Mouse (Mus musculus) right cerebral cortex, postnatal 14 days (tissue): ENCODE results near the gene Usp6nl.

Experiments used
- DNase-seq: peaks from one replicate; pipeline ENCODE4 v3.0.0; 2022

Gene Usp6nl

DNA sequence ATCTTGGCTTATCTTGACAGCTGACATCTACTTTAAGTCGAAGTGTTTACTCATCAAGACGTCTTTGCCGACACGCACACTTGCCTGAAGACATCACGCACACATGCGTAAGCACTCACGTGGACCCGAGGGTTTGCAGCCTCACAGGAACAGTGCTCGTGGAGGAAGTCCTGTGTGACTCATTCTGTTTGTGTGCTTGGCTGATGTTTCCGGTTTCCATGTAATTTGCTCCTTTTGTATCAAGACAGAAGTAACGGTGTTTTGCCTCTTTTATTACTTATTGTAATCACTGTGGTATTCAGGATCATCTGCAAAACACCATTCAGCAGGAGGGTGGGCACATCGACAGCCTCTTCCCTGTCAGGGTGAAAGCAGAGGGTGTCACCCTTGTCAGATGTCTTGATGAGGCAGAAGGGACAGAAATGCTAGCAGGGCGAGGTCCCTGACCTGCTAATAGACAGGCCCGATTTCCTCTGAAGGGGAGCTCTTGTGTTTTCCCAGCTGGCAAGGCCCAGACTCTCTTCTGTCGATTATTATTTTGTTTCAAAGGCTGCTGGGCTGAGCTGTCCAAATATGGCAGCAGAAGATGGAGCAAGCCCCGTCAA lies 156.0 kb downstream of the Usp6nl start:
- DNase-seq, result no peak

DNA sequence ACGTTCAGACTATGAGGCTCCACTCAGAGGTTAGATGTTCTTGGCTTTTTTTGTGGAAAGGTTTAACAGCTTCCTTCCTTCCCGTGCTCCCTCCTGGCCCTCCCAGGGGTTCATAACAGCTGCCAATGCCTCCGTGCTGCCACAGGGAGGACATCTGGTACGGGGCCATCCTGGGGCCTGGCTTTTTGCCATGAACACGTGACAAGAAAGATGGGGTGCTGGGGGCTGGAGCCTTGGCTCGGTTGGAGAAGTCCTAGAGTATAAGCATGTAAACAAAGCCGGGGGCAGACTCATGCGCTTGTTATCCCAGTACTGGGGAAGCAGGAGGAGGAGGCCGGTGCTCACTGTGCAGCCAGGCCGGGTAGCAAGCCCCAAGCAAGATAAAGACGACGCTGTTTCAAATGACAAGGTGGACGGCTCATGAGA lies 156.5 kb downstream of the Usp6nl start:
- DNase-seq, result no peak

DNA sequence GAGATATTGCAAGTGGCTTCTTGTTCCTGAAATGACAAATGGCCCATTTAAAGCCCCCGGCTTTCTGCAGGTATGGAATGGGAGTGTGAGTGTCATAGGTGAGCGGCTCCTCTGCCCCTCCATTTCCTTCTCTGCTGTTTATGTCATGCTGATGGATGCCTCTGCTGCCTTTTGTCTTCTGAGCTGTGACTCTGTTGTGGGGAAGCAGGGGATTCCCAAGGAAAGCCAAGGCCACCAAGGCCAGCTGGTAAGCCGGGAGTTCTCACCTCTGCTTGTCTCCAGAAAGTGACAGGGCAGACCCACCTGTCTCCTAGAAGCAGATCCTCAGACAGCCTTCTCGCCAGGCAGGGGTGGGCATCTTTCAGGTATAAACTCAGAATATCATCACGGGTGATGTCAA lies 157.2 kb downstream of the Usp6nl start:
- DNase-seq, result no peak

DNA sequence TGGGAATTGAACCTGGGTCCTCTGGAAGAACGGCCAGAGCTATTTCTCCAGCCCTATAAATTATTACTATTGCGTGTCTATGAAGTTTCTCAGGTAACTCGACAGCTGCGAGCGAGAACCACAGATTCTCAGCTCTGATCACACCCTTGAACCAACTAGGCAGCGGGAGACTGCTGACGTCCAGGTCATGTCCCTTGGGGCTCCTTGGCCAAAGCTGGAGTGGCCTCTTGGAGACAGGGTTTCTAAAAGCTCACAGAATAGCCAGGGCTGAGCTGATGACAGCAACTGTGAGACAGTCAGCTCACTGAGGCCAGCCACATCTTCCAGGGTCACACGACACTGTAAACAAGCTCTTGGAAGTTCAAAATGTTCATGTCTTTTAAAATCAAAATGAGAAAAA lies 159.5 kb downstream of the Usp6nl start:
- no peak for DNase-seq

DNA sequence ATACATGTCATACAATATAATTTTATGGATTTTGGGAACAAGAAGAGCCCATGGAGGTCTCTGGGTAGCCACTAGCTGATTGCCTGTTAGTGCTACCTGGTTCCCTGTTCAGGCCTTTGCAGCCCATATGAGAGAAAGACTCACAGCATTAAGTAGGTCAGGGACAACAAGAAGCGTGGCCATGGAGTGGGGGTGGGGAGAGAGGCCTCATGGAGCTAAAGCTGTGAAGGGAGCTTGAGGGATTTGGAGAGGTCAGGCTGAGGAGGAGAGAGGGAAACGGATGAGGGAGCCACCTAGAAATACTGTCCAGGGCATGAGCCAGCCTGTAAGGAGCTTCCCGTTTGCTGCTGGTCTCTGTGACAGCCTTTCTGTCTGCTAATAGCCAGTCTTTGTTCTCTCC lies 159.9 kb downstream of the Usp6nl start:
- no peak for DNase-seq

DNA sequence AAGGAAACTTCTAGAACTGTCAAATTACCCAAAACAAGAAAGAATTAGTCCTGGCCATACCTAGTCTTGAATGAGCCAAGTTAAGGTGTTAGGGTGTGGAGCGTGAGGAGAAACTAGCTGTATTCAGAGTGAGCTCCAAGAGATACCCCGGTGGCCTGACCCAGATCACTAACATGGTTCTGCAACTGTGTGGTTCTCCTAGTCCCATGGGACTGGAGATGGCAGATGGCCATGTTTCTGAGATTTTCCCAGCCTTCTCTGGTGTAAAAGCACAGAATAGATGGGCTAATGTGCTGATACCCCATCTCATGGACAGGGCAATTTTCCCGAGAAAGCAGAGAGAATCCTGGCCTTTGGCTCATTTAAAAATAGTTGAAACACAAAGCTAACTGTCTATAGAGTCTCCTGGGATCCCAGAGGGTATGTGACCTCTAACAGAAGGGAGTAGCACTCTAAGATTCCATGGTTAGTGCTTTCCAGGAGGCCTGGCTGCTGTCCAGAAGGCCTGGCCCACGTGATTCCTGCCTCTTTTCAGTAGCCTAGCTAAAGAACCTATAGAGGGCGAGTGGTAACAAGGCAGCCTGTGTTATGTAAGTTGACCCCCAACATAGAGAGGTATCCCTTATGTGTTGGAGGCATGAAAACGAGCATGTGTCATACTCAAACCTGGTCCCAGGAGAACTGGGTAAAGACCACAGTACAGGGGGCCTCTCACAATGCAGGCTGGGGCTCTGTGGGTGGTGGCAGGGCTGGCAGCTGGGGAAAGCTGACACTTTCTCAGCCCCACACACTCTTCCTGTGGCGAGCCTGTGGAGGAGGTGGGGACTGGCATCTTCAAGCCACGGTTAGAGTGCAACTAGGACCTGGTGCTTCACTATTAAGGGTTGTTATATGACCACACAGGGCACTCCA lies 160.9 kb downstream of the Usp6nl start:
- no peak for DNase-seq

DNA sequence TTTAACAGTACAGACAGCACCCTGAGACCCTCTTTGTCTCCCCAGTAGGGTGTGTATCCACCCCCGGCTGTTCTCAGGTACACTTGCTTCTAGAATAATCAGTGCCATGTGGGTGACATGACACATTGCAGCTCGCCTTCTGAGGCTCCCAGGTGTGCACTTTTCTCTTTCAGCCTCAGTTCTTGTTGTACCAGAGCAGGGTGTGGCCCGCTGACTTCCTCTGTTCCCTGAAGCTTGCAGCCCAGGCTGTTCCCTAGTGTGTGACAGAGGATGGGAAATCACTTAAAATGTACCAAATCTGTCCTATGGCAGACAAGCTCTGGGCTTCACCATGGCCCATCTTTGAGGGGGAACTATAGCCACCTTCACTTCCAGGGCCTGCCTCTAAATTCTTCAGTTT lies 161.7 kb downstream of the Usp6nl start:
- DNase-seq, result no peak

DNA sequence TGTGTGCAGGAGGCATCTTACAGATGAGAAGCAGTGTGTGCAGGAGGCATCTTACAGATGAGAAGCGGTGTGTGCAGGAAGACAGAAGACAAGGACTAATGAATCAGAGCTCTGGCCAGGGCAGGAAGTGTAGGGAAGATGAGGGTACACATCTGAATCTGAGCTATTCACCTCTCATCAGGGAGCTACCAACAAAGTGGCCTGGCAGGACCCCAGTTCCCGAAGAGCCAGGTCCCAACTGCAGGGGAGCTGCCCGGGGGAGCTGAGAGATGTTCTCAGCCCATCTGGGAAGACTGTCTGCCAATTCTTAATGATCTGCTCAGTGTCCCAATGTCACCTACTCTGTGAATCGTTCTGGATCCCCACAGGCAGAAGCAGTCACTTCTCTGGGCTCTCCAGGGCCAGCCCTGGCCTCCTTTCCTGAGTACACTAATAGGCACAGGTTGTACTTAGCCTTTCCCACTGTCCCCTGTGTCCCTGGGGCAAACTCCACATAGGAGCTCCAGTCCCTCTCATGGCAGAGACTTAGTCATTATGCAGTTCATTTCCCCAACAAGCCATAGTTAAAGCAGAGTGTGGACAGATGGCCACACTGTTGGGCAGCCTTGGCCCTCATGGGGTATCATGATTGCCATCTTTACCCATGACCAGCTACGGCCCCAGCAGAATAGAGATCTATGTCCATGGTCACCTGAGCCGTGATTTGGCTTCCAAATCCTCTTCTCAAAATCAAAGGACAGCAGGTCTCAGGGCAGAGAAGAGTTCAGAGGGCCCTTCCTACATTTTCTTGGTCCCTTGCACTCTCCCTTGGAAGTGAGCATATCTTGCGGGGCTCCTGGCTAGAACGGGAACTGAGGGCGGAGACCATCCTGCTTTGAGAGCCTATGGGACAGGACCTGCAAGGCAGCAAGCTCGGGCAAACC lies 165.4 kb downstream of the Usp6nl start:
- DNase-seq, result no peak

DNA sequence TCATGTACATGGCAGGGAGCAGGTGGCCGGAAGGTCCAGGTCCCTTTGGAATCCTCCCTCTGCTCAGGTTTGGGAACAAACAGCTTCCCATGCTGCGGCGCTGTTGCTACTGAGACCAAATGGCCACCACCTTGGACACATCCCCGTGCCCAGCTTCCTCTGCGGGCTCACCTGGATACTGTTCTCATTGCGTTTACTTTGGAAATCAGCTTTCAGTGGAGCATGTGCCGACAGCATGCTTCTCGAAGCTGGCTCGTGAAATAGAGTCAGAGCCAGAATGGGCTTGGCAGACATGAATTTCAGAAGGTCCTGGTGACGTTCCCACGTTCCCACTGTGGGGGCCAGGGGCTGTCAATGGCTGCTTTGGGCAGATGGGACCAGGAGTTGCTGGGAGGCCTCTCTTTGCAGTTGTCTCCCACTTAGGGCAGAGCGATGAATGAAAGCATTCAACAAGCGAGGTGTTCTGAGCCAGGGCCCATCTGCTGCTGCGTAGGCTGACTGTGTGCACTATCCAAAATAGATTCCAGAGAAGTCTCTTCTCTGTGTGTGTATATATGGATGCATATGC lies 166.1 kb downstream of the Usp6nl start:
- DNase-seq, result no peak

DNA sequence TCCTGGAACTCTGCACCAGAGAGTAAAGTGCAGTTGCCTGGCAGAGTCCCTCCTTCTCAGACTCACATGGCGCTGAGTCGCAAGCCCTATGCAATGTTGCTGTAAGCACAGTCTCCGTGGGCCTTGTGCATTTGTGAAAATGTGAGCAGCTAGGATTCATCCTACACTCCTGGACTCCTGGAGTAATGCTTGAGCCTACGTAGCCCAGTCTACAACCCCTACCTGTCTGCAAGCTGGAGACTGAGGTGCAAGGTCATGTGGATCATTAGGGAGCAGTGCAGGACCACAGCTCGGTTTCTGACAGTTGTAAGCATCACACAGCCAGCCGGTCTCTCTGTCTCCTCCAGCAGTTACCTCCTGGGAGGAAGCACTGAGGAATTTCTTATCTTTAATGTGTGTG lies 167.6 kb downstream of the Usp6nl start:
- no peak for DNase-seq

DNA sequence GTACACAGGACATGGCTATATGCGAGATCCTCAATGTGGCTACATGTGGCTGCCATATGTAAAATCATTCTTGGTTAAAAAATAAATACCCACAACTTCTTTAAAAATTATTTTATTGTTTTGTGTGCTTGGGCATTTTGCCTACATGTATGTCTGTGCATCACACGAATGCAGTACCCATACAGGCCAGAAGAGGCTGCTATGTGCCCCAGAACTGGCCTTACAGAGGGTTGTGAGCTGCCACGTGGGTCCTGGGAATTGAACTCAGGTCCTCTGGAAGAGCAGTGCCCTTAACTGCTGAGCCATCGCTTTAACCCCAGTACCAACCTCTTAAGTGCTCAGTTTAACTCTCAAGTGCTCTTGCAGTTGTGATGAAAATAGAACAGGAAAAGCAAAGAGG lies 168.4 kb downstream of the Usp6nl start:
- no peak for DNase-seq

DNA sequence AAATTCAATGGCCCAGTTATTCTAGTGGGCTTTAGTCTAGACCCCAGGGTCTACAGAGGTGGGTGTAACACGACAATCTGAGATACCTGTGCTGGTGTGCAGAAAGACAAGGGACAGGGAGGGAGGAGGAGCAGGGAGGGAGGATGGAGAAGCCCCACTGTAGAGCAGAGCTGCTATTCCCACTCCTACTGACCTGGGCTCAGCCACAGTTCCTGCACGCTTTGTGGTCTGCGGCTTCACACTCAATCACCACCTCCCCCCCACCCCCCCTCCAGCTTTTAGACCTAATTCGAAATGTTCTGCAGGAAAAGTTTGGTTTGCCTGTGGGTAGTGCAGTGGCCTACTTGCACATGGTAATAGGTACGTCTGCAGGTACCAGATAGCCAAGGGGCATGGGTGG lies 171.4 kb downstream of the Usp6nl start:
- no peak for DNase-seq
